Mouse (Mus musculus) ovary, postnatal 14 days (tissue): ENCODE data around the gene Nudt17.
"Not testable (repeated sequence)": the region's sequence is repeated elsewhere in the genome, so short reads cannot be mapped to it uniquely, and the experiment has no call there.

Experiments used
- DNase-seq: peaks from one replicate; pipeline ENCODE4 v3.0.0; 2022; ENCODE audit warnings: low spot score

Gene Nudt17

GRCm38 (mm10) chr3:96707903-96708683 lies at the start of gene Nudt17:
Nudt17 (minus strand) TSS chr3:96708562.
- DNase-seq: peak; percentile 79

- DNase-seq: no peak
These were observed 49.3 kb upstream of the Nudt17 start for GRCm38 (mm10) chr3:96757691-96758090.

GRCm38 (mm10) chr3:96755935-96756334 lies 47.6 kb upstream of the Nudt17 start:
- DNase-seq: no peak

- no peak for DNase-seq
These were observed 38.5 kb upstream of the Nudt17 start for GRCm38 (mm10) chr3:96746829-96747228.

- DNase-seq: no peak
These were observed 36.0 kb upstream of the Nudt17 start for GRCm38 (mm10) chr3:96744348-96744747.

GRCm38 (mm10) chr3:96740279-96740678 lies 31.9 kb upstream of the Nudt17 start:
- not testable (repeated sequence) for DNase-seq

- DNase-seq: no peak
These were observed 29.6 kb upstream of the Nudt17 start for GRCm38 (mm10) chr3:96737995-96738394.

GRCm38 (mm10) chr3:96737013-96737740 lies 28.8 kb upstream of the Nudt17 start:
- no peak for DNase-seq

- no peak for DNase-seq
These were observed 26.8 kb upstream of the Nudt17 start for GRCm38 (mm10) chr3:96735200-96735599.

- no peak for DNase-seq
These were observed 25.6 kb upstream of the Nudt17 start for GRCm38 (mm10) chr3:96733984-96734383.

- no peak for DNase-seq
These were observed 22.4 kb upstream of the Nudt17 start for GRCm38 (mm10) chr3:96730785-96731184.

GRCm38 (mm10) chr3:96729403-96729784 lies 21.0 kb upstream of the Nudt17 start:
- no peak for DNase-seq

- no peak for DNase-seq
These were observed 20.5 kb upstream of the Nudt17 start for GRCm38 (mm10) chr3:96728634-96729402.

- DNase-seq: no peak
These were observed 19.7 kb upstream of the Nudt17 start for GRCm38 (mm10) chr3:96727828-96728633.

GRCm38 (mm10) chr3:96727343-96727827 lies 19.0 kb upstream of the Nudt17 start, which contains the start of the genes Polr3c and Rnf115:
Polr3c (minus strand) TSS chr3:96727628.
Rnf115 (plus strand) TSS chr3:96727664.
- peak; percentile 92 for DNase-seq

GRCm38 (mm10) chr3:96719173-96719572 lies 10.8 kb upstream of the Nudt17 start:
- DNase-seq: no peak

- no peak for DNase-seq
These were observed 7.5 kb upstream of the Nudt17 start for GRCm38 (mm10) chr3:96715854-96716253.

GRCm38 (mm10) chr3:96714286-96714685 lies 5.9 kb upstream of the Nudt17 start:
- DNase-seq: no peak

- no peak for DNase-seq
These were observed 312 bp upstream of the Nudt17 start for GRCm38 (mm10) chr3:96708684-96709064.

GRCm38 (mm10) chr3:96706984-96707383 lies 1.4 kb downstream of the Nudt17 start:
- DNase-seq: no peak

- DNase-seq: no peak
These were observed 2.1 kb downstream of the Nudt17 start for GRCm38 (mm10) chr3:96706217-96706616.
